Mouse (Mus musculus) CH12.LX (cell line): ENCODE measurements around the gene Ccdc146.

Experiments
- ELF1 ChIP-seq: IDR thresholded peaks from 2 replicates; pipeline ENCODE4 v1.6.1; 2014; ENCODE audit warnings: low read depth, mild to moderate bottlenecking, inconsistent platforms, low read length, improper control_type of control experiment
- EP300 ChIP-seq: IDR thresholded peaks from 2 replicates; pipeline ENCODE4 v1.6.1; 2011; ENCODE audit warnings: low read length, improper control_type of control experiment
- ETS1 ChIP-seq: conservative IDR thresholded peaks from 2 replicates; pipeline ENCODE4 v1.6.1; 2012; ENCODE audit warnings: low read depth, mild to moderate bottlenecking, inconsistent platforms, low read length, improper control_type of control experiment, moderate library complexity
- GABPA ChIP-seq: IDR thresholded peaks from 2 replicates; pipeline ENCODE4 v1.6.1; 2012; ENCODE audit warnings: low read depth, low read length, improper control_type of control experiment, inconsistent platforms; ENCODE audit not compliant: insufficient replicate concordance
- MAFK ChIP-seq: IDR thresholded peaks from 2 replicates; pipeline ENCODE4 v1.6.1; 2011; ENCODE audit warnings: low read length, improper control_type of control experiment; ENCODE audit not compliant: insufficient replicate concordance
- NELFE ChIP-seq: IDR thresholded peaks from 2 replicates; pipeline ENCODE4 v1.6.1; 2011; ENCODE audit warnings: low read depth, low read length, improper control_type of control experiment
- POLR2A ChIP-seq: IDR thresholded peaks from 2 replicates; pipeline ENCODE4 v1.6.1; 2011; ENCODE audit warnings: low read depth, mild to moderate bottlenecking, improper control_type of control experiment, low read length
- RAD21 ChIP-seq: IDR thresholded peaks from 2 replicates; pipeline ENCODE4 v1.6.1; 2011; ENCODE audit warnings: low read depth, mild to moderate bottlenecking, low read length, improper control_type of control experiment, moderate library complexity
- TCF12 ChIP-seq: IDR thresholded peaks from 2 replicates; pipeline ENCODE4 v1.6.1; 2014; ENCODE audit warnings: low read depth, mild to moderate bottlenecking, inconsistent platforms, low read length, improper control_type of control experiment
- USF1 ChIP-seq: IDR thresholded peaks from 2 replicates; pipeline ENCODE4 v1.6.1; 2014; ENCODE audit warnings: low read depth, mild to moderate bottlenecking, inconsistent platforms, low read length, improper control_type of control experiment

DNA sequence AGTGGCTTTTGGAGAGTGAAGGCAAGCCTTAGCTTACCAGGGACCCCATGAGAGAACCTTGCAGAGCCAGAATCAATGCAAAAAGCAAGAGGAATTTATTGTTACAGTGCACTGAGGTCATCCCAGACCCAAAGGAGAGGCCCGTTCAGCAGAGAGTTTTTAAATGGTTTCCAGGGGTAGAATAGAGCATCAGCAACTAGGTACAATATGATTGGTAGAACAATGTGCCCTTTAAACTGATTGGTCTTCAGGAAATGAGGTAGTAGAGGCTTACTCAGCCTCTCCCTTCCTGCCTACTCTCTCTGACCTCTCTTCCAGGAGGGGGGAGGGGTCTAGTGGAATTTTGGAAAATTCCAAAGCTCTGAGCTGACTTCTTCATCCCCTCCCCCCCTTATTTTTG, 179.2 kb downstream of the Ccdc146 start:
- TF ChIP-seq TCF12: no peak
- no peak for TF ChIP-seq MAFK
- TF ChIP-seq POLR2A: no peak
- TF ChIP-seq RAD21: no peak
- no peak for TF ChIP-seq NELFE
- no peak for TF ChIP-seq USF1
- TF ChIP-seq GABPA: no peak
- TF ChIP-seq ETS1: no peak
- no peak for TF ChIP-seq EP300
- no peak for TF ChIP-seq ELF1
